Mouse (Mus musculus) ovary, postnatal 10 days (tissue): ENCODE results near the gene Stac3.

Source experiments
- DNase-seq: peaks from one replicate; pipeline ENCODE4 v3.0.0; 2022; ENCODE audit warnings: low spot score

Gene Stac3

DNA sequence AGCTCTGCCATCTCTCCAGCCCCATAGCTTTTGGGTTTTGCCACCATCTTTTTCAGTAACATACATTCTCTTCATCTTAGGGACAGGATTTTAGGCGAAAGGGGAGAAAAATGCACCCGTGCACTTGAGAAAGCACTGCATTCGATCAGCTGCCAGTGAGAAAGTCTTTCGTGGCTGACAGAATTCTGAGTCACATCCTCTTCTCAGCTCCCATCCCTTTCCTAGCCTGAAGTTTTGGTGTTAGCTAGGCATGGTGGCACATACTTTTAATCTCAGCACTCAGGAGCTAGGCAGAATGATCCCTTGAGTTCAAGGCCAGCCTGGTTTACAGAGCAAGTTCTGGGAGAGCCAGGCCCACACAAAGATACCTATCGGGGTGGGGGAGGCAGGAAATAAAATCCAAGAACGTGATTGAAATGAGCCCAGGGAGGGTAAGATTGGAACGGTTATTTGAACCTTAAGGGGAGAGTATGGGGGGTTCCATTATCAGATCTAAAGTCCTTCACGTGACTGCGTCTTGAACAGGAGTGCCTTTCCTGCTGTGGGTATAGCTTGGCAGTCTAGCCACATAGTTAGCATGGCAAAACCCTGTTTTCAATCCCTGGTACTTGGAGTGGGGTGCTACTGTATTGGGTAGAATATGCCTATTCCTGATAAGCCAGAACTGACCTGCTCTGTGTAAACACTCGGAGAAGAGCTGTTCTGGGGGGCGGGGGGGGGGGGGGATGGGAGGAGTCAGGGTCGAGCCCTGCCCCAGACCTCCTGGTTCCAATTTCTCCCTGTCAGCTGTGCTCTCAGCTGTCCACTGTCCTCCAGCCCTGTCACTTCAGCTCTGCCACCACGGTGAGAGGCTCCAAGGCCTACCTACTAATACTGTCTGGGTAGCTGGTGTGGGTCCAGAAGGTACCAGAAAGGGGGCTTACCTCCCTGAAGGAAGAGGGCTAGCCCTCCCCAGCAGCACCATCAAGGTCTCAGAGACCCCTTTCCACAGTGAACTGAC, at the start of gene Stac3:
Stac3 (plus strand) TSS at position 793 of the 1,000 bp plus-strand sequence.
- no peak for DNase-seq

DNA sequence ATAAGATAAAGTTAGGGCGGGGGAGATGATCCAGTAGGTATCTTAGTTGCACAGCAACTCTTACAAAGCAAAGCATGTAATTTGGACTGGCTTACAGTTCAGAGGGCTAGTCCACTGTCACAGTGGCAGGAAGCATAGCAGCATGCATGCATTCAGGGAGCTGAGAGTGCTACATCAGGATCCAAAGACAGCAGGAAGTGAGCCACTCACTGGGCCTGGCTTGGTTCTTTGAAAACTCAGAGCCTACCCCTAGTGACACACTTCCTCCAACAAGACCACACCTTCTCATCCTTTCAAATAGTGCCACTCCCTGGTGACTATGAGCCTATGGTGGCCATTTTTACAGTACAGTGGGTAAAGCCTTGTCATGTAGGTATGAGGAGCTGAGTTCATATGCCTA, 47.8 kb upstream of the Stac3 start:
- DNase-seq, result no peak

DNA sequence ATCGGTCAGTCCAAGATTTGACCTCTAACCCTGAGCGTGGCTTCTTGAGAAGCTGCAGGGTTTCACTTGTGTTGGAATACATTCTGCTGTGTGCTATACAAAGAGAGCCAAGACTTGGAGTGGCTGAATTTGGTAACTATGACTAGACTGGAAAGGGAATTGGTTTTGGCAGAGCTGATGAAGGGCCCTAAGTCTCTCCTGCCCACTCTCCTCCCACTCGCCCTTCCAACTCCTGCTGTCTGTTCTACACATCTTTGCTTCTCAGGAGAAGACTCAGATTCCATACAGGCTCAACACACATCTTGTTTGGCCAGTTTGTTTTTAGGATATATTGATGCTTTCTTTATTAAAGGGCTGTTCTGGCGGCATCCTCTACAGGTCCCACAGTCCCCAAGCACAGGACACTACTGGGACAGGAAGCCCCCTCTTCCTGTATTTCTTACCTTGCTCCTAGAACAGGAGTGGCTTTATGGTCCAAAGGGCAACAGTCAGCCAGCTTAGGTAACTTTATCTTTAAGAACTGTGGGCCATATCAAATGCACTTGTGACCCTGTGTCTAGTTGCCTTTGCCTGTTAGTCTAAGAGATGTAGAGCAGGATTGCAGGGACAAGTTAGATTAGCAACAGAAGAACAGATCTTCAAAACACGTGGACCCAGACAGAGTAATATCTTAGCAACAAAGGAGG, 38.9 kb upstream of the Stac3 start:
- no peak for DNase-seq

DNA sequence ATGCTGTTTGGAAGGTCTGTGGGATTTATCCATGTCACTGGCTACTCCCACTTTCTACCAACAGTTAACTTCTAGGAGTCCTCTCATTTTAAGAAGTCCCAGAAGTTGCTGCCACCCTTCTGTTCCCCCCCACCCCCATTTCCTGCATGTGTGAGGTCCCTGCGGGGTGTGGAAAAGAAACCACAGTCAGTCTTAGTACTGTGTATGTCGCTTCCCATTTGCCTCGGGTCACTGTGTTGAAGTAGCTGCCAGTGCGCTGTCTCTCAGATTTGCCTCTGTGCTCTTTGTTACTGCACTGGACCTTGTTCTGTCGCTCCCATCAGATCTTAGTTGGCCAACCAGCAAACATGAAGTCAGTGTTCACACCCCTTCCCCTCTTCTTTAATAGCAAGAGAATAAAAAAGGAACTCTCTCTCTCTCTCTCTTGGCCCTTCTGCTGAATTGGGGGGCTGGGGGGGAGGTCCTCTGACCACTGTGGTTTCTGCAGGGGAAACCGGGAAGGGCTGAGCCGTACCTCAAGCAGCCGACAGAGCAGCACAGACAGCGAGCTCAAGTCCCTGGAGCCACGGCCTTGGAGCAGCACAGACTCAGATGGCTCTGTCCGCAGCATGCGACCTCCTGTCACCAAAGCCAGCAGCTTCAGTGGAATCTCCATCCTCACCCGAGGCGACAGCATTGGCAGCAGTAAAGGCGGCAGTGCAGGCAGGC, 30.1 kb upstream of the Stac3 start:
- DNase-seq, result no peak

DNA sequence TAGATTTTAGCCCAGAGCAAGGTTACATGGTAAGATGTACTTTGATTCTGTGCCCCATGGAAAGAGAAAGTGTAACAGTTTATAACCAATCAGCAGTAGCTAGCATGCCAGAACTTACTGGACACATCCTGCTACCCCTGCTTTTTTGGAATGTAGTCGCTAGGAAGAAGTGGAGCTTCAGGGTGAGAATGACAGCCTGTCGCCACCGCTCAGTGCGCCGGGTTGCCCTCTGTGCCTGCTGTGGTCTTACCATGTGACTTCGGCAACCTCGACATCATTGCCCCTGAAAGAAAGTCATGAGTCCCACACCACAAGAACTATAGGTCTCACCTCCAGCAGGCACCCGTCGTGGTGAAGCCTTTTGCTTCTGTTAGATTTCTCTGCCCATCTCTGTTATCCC, 28.8 kb upstream of the Stac3 start:
- DNase-seq, result no peak

DNA sequence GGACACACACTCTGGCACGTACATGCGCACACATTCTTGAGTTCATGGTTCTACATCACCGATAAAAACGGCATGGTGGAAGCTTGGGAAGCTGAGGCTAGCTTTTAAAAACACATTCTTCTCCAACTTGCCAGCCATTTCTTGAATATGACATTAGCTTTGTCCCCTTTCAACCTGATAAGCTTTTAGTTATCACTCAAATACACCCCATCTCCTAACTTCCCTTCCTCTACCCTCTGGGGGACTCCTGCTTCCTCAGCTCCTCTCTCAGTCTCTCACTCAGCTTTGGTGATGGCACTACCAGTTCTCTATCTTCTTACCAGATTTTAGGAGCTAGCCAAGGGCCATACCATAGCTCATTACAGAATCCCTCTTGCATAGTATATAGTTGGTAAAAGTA, 26.3 kb upstream of the Stac3 start:
- no peak for DNase-seq

DNA sequence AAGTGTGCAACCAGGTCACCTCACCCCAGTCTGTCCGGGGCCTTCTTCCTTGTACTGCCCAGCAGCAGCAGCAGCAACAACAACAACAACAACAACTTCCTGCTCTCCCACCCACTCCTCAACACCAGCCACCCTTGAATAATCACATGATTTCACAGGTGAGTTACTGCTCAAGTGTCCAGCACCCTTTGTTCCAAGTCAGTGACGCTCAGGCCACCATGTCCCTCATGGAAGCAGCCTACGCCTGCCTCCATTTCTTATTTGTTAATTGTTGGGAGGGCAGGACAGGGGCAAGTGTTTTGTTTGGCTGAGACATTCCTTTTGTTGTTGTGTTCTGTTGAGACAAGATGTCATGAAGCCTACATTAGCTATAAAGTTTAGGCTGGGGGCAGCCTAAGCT, 24.9 kb upstream of the Stac3 start:
- no peak for DNase-seq

DNA sequence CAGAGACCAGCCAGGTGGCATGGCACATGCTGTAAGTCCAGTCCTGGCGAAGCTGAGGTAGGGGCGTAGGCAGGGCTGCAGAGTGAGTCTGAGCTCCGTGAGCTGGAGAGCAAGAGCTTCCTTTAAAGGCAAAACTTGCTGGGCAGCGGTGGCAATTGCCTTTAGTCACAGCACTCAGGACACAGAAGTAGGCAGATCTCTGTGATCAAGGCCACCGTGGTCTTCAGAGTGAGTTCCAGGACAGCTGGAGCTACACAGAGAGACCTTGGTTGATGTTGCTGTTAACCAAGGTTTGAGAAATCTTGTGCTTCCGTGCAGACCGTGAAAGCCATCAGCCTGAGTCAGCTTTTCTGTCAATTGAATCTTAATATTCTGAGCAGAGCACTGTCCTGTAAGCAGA, 24.2 kb upstream of the Stac3 start:
- DNase-seq, result no peak

DNA sequence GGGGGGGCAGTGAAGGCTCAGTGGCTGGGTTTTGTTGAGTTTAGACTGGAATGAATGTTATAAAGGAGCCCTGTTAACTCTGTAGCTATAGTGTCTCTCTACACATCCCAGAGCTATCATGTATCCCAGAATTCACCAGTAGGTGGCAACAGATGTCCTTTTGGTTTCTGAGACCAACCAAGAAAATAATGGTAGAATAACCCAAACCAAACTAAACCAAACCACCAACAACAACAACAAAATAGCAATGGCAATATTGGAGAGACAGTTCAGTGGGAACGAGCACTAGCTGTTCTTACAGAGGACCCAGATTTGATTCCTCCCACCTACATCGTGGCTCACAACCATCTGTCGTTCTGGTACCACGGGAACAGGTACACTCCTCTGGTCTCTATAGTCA, 22.4 kb upstream of the Stac3 start:
- DNase-seq, result no peak

DNA sequence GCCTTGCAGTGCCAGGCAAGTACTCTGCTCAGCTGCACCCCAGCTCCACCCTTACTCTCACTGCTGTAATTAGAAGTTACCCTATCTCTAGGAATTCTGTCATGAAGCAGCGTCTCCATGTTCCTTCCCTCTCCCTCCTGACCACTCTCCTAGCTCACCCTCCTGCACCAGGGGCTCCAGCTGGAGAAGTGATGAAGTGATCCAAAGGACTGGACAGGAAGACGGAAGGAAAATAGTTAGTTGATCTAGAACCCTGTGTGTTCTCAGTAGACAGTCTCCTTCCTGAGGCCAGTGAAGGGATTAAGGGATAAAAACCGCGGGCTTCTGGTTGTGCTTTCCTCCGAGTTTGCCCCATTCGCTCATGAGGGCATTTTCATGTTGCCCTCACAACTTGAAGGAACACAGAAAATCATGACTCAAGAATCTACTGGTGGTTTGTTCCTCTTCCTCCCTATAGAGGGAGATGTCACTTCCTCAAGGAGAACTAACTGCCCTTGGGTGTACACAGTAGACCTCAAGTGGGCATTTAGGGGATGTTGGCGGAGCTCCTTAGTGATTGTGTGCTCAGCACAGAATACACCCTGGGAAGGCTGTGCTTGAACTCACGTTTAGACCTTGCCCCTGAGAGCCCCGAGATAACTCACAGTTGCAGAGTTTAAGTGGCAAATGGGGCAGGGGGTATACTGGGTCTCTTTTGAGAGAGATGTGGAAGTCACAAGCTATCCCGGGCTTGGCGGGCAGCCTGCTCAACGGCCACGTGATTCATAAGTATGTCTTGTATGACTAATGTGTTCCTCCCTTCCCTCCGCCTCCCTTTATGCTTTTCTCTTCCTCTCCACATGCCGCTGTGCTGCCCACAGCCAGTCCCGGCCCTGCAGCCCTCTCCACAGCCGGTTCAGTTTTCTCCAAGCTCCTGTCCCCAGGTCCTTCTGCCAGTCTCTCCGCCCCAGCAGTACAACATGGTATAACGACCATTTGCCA, 20.4 kb upstream of the Stac3 start:
- peak; percentile 9 for DNase-seq

DNA sequence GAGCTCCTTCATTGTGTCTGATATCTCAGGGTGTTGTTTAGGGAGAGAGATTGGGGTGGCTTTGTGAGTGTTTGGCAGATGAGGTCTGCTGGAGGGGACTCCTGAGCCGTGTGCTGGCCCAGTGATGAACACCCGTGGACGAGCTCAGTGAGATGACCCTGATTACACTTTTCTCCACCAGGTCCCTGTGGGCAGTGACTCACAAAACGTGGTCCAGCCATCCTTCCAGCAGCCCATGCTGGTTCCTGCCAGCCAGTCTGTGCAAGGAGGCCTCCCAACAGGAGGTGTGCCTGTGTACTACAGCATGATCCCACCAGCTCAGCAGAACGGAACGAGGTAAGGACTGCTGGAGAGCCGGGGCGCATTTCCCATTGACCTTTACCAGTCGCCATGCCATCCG, 16.3 kb upstream of the Stac3 start:
- DNase-seq, result no peak

DNA sequence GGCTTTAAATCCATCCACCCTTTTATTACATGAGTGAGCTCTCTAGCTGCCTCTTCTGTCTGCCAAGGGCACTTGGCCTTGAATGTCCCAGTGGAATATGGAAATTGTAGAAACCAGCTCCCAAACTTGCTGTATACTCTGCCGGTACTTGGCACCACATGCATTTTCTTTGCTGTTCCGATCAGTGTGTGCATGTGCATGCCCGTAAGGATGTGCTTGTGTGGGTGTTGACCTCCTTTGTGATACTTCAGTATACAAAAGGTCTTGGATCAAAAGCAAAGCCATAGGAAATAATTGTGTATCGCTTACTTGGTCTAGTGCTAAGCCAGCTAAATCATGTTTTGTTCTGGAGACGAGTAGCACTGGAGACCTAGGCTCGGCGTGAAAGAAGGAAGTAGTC, 12.6 kb upstream of the Stac3 start:
- DNase-seq, result no peak

DNA sequence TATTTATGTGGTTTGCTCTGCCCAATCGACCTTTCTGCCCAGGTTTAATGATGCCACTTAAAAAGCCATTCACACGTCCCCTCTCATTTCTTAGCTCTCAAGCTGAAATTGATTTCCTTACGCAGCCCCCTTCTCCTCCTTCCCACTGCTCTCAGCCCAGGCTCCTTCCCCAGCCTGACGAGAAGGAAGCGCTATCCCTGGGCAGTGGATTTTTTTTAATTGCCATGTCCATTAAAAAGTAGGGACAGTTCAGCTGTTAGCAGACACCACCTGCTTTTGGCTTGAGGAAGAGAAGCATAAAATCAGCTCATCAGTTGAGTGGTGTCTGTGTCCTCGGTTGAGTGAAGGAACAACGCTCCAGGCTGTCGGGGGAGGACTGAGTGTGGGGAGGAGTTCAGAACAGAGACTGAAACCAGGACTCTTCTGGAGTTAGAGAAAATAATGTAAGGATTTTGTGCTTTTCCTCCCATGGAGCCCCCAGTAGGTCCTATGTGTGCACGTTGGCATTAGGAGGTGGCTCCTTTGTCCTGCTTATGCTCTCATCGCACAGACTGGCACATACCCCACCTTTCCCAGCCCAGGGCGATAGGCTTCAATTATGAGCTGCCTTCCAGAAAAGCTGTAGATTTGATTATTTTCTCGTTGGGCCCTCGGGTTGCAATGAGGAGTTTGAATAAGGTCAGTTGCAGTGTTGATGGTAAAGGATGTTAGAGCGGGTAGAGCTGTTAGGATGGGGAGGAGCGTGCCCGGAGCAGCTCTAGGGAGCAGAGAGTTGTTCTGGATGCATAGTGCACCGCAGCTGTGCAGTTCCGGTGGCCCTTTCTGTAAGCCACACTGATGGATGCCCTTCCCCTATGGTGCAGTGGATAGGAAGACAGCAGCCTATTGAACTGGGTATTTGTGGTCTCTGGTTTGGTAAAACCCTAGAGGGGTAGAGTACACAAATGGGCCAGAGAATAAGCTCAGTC, 11.0 kb upstream of the Stac3 start:
- DNase-seq, result no peak

DNA sequence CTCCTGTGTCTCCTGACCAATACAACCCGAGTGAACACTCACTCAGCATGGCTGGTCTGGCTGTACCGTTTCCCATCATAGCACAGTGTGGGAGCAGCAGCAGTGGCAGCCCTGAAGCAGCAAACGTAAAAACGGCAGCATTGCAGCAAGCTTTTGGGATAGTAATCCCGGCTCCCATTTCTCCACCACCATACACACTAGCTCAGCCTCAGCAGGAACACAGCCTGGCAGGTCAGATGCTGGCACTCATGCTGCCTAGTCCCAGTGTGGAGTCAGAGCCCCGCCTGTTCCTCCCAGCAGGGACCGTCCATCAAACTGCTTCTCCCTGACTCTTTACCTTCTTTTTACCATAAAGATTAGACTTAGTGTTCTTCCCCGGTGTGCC, 10.4 kb upstream of the Stac3 start:
- DNase-seq, result no peak

DNA sequence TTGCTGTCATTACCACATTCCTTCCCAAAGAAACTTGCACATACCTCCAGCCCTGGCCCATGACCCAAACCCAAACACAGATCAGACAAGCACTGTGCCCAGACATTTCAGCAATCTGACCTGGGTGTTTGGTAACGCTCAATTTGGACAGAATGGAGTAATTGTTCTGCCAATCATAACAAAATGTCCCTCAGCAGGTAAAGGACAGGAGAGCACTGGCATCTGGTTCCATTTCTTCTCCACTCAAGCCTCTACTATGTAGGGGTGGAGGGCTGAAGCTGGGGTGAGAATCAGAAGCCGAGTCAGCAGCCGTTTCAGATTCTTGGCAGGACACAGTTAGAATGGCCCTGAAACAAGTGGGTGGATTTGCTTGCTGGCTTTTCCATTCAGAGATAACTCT, 9.4 kb upstream of the Stac3 start:
- DNase-seq, result no peak

DNA sequence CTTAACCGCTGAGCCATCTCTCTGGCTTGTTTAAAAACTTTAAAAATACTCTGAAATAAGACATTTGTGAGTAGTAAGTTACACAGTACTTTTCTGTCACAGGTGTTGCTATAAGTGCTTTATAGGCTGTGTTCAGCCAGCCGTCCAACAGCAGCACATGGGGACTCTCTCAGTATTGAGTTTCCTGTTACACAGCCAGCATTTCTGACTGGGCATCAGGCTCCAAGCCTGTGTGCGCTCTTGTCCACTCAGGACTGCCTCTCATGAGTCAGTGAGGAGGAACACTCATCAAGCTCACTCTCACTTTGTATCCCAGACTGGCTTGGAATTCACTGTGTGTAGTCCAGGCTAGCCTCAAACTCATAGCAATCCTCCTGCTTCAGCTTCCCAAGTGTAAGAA, 5.3 kb upstream of the Stac3 start:
- no peak for DNase-seq

DNA sequence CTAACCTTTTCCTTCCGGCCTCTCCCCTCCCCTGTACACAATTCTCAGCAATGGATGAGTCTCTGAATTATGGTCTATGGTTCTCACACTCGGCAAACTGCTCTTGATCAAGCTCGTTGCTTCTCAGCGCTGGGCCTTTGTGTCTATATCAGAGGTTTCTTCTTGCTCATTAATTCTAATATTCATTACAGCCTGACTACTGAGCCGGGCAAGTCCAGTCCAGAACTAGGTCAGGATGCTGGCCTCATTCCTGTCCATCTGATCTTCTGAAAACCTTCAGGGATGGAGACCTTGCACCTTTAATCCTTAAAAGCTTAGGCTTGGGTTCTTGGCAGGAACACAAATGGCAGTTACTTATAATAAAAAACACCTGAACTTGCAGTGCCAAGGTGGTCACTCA, 2.0 kb upstream of the Stac3 start:
- no peak for DNase-seq

DNA sequence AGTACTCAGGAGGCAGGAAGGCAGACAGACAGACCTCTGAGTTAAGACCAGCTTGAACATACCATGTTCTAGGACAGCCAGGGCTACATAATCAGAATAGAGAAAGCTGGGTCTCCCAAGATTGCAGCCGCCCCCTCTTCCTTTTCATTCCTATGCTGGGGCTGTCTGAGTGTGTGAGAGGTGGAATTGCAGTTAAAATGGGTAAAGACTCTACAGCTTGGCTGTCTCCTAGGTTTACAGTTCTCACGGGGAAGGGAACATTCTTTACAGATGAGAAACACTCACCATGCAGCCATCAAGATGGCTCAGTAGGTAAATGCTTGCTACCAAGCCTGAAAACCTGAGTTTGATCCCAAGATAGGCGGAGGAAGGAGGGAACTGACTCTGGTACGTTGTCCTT, 1.4 kb upstream of the Stac3 start:
- DNase-seq, result no peak

DNA sequence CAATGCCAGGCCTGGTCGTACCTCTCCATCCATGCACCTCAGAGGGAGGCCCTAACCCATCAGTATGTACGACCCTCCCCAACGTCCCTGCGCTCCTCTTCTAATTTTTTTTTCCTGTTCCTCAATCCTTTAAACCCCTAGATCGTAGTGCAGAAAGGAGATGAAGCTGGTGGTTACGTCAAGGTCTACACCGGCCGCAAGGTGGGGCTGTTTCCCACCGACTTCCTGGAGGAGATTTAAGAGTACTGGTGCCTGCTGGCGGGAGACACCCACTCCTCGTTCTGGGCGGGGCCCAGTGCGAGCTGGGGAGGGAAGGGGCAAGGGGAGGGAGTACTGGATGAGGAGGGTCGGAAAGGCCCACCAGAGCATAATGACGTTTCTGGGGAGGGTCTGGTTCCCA, 6.8 kb downstream of the Stac3 start:
- no peak for DNase-seq

DNA sequence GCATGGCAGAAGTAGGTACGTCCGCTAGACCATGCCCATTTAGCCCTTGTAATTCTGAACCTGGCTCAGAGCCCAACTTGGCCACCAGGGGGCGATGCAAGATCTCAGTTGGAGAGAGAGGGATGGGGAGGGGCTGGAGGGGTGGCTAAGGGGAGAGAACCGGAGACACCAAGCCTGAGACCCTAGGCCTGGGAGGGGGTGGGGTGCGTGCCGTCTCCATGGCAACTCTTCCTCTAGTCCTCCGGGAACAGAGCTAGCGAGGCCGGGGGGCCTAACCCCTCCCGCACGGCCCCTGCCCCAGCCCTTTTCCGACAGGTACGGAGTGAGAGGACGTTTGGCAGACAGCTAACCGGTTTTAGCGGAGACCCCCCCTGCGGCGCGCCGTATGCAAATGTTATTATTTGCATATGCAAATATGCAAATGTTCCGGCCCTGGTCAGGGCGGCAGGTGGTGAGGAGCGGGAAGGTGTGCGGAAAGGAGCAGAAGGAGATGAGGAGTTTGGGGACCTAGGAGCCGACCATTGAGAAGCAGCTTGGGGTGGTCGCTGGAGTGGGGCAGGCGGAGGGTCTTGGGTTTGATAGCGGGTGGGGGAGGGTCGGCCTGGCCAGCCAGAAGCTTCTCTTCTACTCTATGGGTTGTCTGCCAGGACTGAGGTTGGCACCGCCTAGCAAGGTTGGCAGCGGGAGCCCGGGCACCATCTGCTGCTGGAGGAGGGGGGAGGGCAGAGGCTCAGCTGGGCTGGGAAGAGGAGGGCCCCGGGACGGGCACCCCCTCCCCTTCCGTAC, 7.8 kb downstream of the Stac3 start:
- DNase-seq, result peak; percentile 62
